In the genomic region with DNA sequence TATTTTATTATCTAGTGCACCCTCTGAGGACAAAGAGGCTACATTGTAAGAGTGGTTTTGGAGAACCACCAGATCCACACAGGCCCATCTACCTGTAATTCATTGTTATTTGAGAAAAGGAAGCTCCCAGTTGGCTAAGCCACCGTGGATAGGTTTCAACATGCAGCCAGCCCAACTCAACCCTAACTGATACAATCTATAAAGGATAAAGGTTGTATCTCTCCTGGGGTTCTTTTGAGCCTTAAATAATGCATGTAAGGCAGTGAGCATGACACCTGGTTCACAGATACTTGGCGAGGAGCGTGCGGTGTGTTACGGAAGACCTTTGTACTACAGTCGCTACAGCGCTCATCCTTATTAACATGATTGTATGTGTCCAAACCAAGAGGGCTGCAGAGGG, we compare ENCODE assay signal across 16 mouse cellular contexts.
"Had no signal": no experiment of that assay in that cellular context is flagged by ENCODE, and none has a peak within 500 bp of the region (broad histone marks: within the 10 kb centered on the region; RNA-seq: fewer than 3 reads in every experiment).

No protein-coding gene starts in this region.

- H3K4me3 ChIP-seq: neural tube, embryonic 13.5 days; neural tube, embryonic 15.5 days; stomach, embryonic 15.5 days had no signal

- DNase-seq: retina, postnatal 1 day; right cerebral cortex, adult 18-20 months; right cerebral cortex, postnatal 14 days; right cerebral cortex, postnatal 25 days; right cerebral cortex, postnatal 4 days; spleen, adult 18-20 months; thymus, adult 18-20 months; thymus, adult 2 months; thymus, postnatal 14 days; thymus, postnatal 25 days; thymus, postnatal 36 days; thymus, postnatal 4 days had no signal

- H3K27me3 ChIP-seq: neural tube, embryonic 13.5 days; neural tube, embryonic 15.5 days; stomach, embryonic 15.5 days had no signal

- H3K4me2 ChIP-seq: neural tube, embryonic 13.5 days; neural tube, embryonic 15.5 days; stomach, embryonic 15.5 days had no signal

- H3K9me3 ChIP-seq: neural tube, embryonic 13.5 days; neural tube, embryonic 15.5 days; stomach, embryonic 15.5 days had no signal

- H3K27ac ChIP-seq: neural tube, embryonic 13.5 days; neural tube, embryonic 15.5 days; stomach, embryonic 15.5 days; stomach, postnatal 0 days had no signal

- H3K36me3 ChIP-seq: neural tube, embryonic 13.5 days; neural tube, embryonic 15.5 days; stomach, embryonic 15.5 days had no signal

- H3K9ac ChIP-seq: neural tube, embryonic 13.5 days; neural tube, embryonic 15.5 days; stomach, embryonic 15.5 days had no signal
